Mouse (Mus musculus) neural tube, embryonic 15.5 days (tissue): ENCODE measurements around the gene BC035044. TPM values are rescaled to one million over a fixed set of nuclear protein-coding genes. Genes with fewer than 3 reads are reported as not detected.
"Not testable (repeated sequence)": the region's sequence is repeated elsewhere in the genome, so short reads cannot be mapped to it uniquely, and the experiment has no call there.

ENCODE experiments used
- ATAC-seq: fragments of 200-750 bp; cut with Nextera tagmentation; 2 replicates; pipeline ENCODE4 v1.8.0; 2017; ENCODE audit warnings: mild to moderate bottlenecking, moderate TSS enrichment, moderate library complexity; ENCODE audit not compliant: low FRiP score
- H3K27ac ChIP-seq: fragments of 300-500 bp; sonication (generic); replicated peaks from 2 replicates; pipeline ENCODE4 v1.5.1; 2015; ENCODE audit warnings: mild to moderate bottlenecking, inconsistent platforms
- H3K27me3 ChIP-seq: fragments of 300-500 bp; sonication (generic); replicated peaks from 2 replicates; pipeline ENCODE4 v1.6.1; 2015; ENCODE audit warnings: inconsistent platforms
- H3K36me3 ChIP-seq: fragments of 300-500 bp; sonication (generic); 2 replicates; pipeline ENCODE4 v1.6.1; 2015; ENCODE audit warnings: inconsistent platforms
- H3K4me1 ChIP-seq: fragments of 300-500 bp; sonication (generic); 2 replicates; pipeline ENCODE4 v1.6.1; 2015; ENCODE audit warnings: inconsistent platforms
- H3K4me2 ChIP-seq: fragments of 300-500 bp; sonication (generic); 2 replicates; pipeline ENCODE4 v1.6.1; 2015; ENCODE audit warnings: inconsistent platforms, mild to moderate bottlenecking, moderate library complexity
- H3K4me3 ChIP-seq: fragments of 300-500 bp; sonication (generic); replicated peaks from 2 replicates; pipeline ENCODE4 v1.5.1; 2015; ENCODE audit warnings: mild to moderate bottlenecking, inconsistent platforms
- H3K9ac ChIP-seq: fragments of 300-500 bp; sonication (generic); replicated peaks from 2 replicates; pipeline ENCODE4 v1.6.1; 2015; ENCODE audit warnings: mild to moderate bottlenecking, inconsistent platforms
- H3K9me3 ChIP-seq: fragments of 300-500 bp; sonication (generic); replicated peaks from 2 replicates; pipeline ENCODE4 v1.6.1; 2016; ENCODE audit warnings: inconsistent platforms
- WGBS: fragments of 180-500 bp; shearing (Covaris S2); methylation state at CpG from one replicate; pipeline ENCODE4 v1.1.7; 2015; ENCODE audit warnings: mixed read lengths; 5-methylcytosine and 5-hydroxymethylcytosine counted together
- polyA plus RNA-seq: library from polyadenylated mRNA; unstranded; fragments of >200 nt; fragmentation: Nextera tagmentation; extraction: Ambion mirVana; gene quantifications from 2 replicates; pipeline ENCODE4 v1.2.1, GENCODE M21; 2015

BC035044 gene
- polyA plus RNA-seq, 1 experiment from 2014 or later, result 0.41 TPM

GRCm38 (mm10) chr6:128847401-128847800 lies 43.5 kb downstream of the BC035044 start:
- H3K4me3 ChIP-seq, result no peak overlapping the region
- peaks cover 11% of the 10 kb centered on the region for H3K4me1 ChIP-seq
- H3K27me3 ChIP-seq, result no peaks in the 10 kb centered on the region
- H3K9me3 ChIP-seq, result no peaks in the 10 kb centered on the region
- ATAC-seq, result no peak
- WGBS, result 91% methylated on average over 4 of the region's 4 CpGs
- H3K4me2 ChIP-seq, result no peak overlapping the region
- no peak overlapping the region for H3K27ac ChIP-seq
- H3K9ac ChIP-seq, result no peak overlapping the region
- no peaks in the 10 kb centered on the region for H3K36me3 ChIP-seq

GRCm38 (mm10) chr6:128845998-128846542 lies 44.9 kb downstream of the BC035044 start:
- peaks cover 18% of the 10 kb centered on the region for H3K4me1 ChIP-seq
- no peak overlapping the region for H3K27ac ChIP-seq
- H3K9me3 ChIP-seq, result no peaks in the 10 kb centered on the region
- H3K4me3 ChIP-seq, result no peak overlapping the region
- 70% methylated on average over 6 of the region's 9 CpGs for WGBS
- H3K27me3 ChIP-seq, result no peaks in the 10 kb centered on the region
- no peaks in the 10 kb centered on the region for H3K36me3 ChIP-seq
- H3K9ac ChIP-seq, result no peak overlapping the region
- no peak overlapping the region for H3K4me2 ChIP-seq
- no peak for ATAC-seq

- H3K9me3 ChIP-seq, result no peaks in the 10 kb centered on the region
- H3K27ac ChIP-seq, result 0 out of 2 replicates have a peak overlapping the region, but pooled peaks have one; percentile 37
- peaks cover 18% of the 10 kb centered on the region for H3K4me1 ChIP-seq
- peak overlapping the region; percentile 9; the same call in 1 of the 2 replicates for H3K4me2 ChIP-seq
- WGBS, result 34% methylated on average over 7 of the region's 7 CpGs
- no peak overlapping the region for H3K4me3 ChIP-seq
- H3K9ac ChIP-seq, result no peak overlapping the region
- ATAC-seq, result no peak
- no peaks in the 10 kb centered on the region for H3K36me3 ChIP-seq
- no peaks in the 10 kb centered on the region for H3K27me3 ChIP-seq
These were observed 45.5 kb downstream of the BC035044 start for GRCm38 (mm10) chr6:128845319-128845979.

GRCm38 (mm10) chr6:128844586-128845080 lies 46.3 kb downstream of the BC035044 start:
- H3K36me3 ChIP-seq, result no peaks in the 10 kb centered on the region
- peak overlapping the region; percentile 69 for H3K4me2 ChIP-seq
- peak overlapping the region; percentile 93 for H3K4me3 ChIP-seq
- no peak for ATAC-seq
- 88% methylated on average over 5 of the region's 5 CpGs for WGBS
- H3K27me3 ChIP-seq, result no peaks in the 10 kb centered on the region
- no peak overlapping the region for H3K27ac ChIP-seq
- H3K9me3 ChIP-seq, result no peaks in the 10 kb centered on the region
- peaks cover 21% of the 10 kb centered on the region for H3K4me1 ChIP-seq
- H3K9ac ChIP-seq, result 0 out of 2 replicates have a peak overlapping the region, but pooled peaks have one; percentile 14

GRCm38 (mm10) chr6:128844131-128844530 lies 46.8 kb downstream of the BC035044 start:
- H3K4me3 ChIP-seq, result peak overlapping the region; percentile 93
- H3K27me3 ChIP-seq, result no peaks in the 10 kb centered on the region
- H3K27ac ChIP-seq, result 0 out of 2 replicates have a peak overlapping the region, but pooled peaks have one; percentile 91
- WGBS, result 35% methylated on average over 8 of the region's 8 CpGs
- 0 out of 2 replicates have a peak overlapping the region, but pooled peaks have one; percentile 14 for H3K9ac ChIP-seq
- peaks cover 24% of the 10 kb centered on the region for H3K4me1 ChIP-seq
- H3K36me3 ChIP-seq, result no peaks in the 10 kb centered on the region
- no peaks in the 10 kb centered on the region for H3K9me3 ChIP-seq
- peak overlapping the region; percentile 69 for H3K4me2 ChIP-seq
- ATAC-seq, result no peak

- Histone ChIP-seq H3K4me1 (peaks cover 24% of the 10 kb centered on the region), H3K36me3 (no peaks in the 10 kb centered on the region), H3K9me3 (no peaks in the 10 kb centered on the region), H3K9ac (peak overlapping the region; percentile 76), H3K4me3 (peak overlapping the region; percentile 93), H3K27me3 (no peaks in the 10 kb centered on the region), H3K4me2 (peak overlapping the region; percentile 69), H3K27ac (peak overlapping the region; percentile 91)
- under 1% methylated on average over 22 of the region's 22 CpGs for WGBS
- ATAC-seq, result peak; percentile 52
These were observed 47.4 kb downstream of the BC035044 start for GRCm38 (mm10) chr6:128843479-128843992.

GRCm38 (mm10) chr6:128842945-128843478 lies 47.9 kb downstream of the BC035044 start:
- peak; percentile 84 for ATAC-seq
- WGBS, result under 1% methylated on average over 41 of the region's 44 CpGs
- Histone ChIP-seq H3K4me3 (peak overlapping the region; percentile 93), H3K27ac (peak overlapping the region; percentile 95), H3K27me3 (no peaks in the 10 kb centered on the region), H3K9ac (peak overlapping the region; percentile 76), H3K9me3 (no peaks in the 10 kb centered on the region), H3K4me2 (peak overlapping the region; percentile 69), H3K4me1 (peaks cover 24% of the 10 kb centered on the region), H3K36me3 (no peaks in the 10 kb centered on the region)

GRCm38 (mm10) chr6:128842356-128842944 lies 48.5 kb downstream of the BC035044 start:
- H3K27ac ChIP-seq, result peak overlapping the region; percentile 95
- peaks cover 26% of the 10 kb centered on the region for H3K4me1 ChIP-seq
- peak overlapping the region; percentile 69 for H3K4me2 ChIP-seq
- ATAC-seq, result no peak
- H3K4me3 ChIP-seq, result peak overlapping the region; percentile 93
- peak overlapping the region; percentile 73 for H3K9ac ChIP-seq
- no peaks in the 10 kb centered on the region for H3K9me3 ChIP-seq
- WGBS, result 1% methylated on average over 20 of the region's 20 CpGs
- H3K36me3 ChIP-seq, result no peaks in the 10 kb centered on the region
- H3K27me3 ChIP-seq, result no peaks in the 10 kb centered on the region

- Histone ChIP-seq H3K4me2 (peak overlapping the region; percentile 69), H3K27me3 (no peaks in the 10 kb centered on the region), H3K9ac (peak overlapping the region; percentile 73), H3K4me3 (peak overlapping the region; percentile 93), H3K36me3 (no peaks in the 10 kb centered on the region), H3K4me1 (peaks cover 33% of the 10 kb centered on the region), H3K27ac (0 out of 2 replicates have a peak overlapping the region, but pooled peaks have one; percentile 18), H3K9me3 (no peaks in the 10 kb centered on the region)
- 50% methylated on average over 4 of the region's 4 CpGs for WGBS
- ATAC-seq, result no peak
These were observed 49.4 kb downstream of the BC035044 start for GRCm38 (mm10) chr6:128841327-128842089.

- ATAC-seq, H3K9ac ChIP-seq: not testable (repeated sequence)
- WGBS, result 88% methylated on average over 3 of the region's 3 CpGs
These were observed 50.3 kb downstream of the BC035044 start for GRCm38 (mm10) chr6:128840669-128841068.

GRCm38 (mm10) chr6:128839921-128840320 lies 51.0 kb downstream of the BC035044 start:
- 76% methylated on average over 7 of the region's 7 CpGs for WGBS
- H3K4me2 ChIP-seq, result peak overlapping the region; percentile 70

More at GRCm38 (mm10) chr6:128840669-128841068, 50.3 kb downstream of the BC035044 start:
- not testable (repeated sequence) for H3K36me3 ChIP-seq, H3K27ac ChIP-seq, H3K4me2 ChIP-seq, H3K9me3 ChIP-seq, H3K4me3 ChIP-seq, H3K27me3 ChIP-seq
- H3K4me1 ChIP-seq, result peaks cover 33% of the 10 kb centered on the region

More at GRCm38 (mm10) chr6:128839921-128840320, 51.0 kb downstream of the BC035044 start:
- ATAC-seq, result no peak
- Histone ChIP-seq H3K9ac (no peak overlapping the region), H3K4me1 (peaks cover 33% of the 10 kb centered on the region), H3K27ac (no peak overlapping the region; the same call in 1 of the 2 replicates), H3K4me3 (peak overlapping the region; percentile 77), H3K36me3 (no peaks in the 10 kb centered on the region), H3K9me3 (no peaks in the 10 kb centered on the region), H3K27me3 (no peaks in the 10 kb centered on the region)
